Mouse (Mus musculus): Measurements from ENCODE around the gene Mllt3.

The Mllt3 gene

GRCm38 (mm10) chr4:87944320-87944719 is 88.8 kb downstream of the Mllt3 start:
- DNase-seq: no peak

- no peak for DNase-seq
Measured at GRCm38 (mm10) chr4:87942921-87943403, 90.2 kb downstream of the Mllt3 start.

- DNase-seq: no peak
Measured at GRCm38 (mm10) chr4:87939474-87940154, 93.5 kb downstream of the Mllt3 start.

GRCm38 (mm10) chr4:87936326-87936725 is 96.8 kb downstream of the Mllt3 start:
- peak; percentile 25 for DNase-seq

GRCm38 (mm10) chr4:87933701-87934337 is 99.3 kb downstream of the Mllt3 start:
- DNase-seq: no peak

GRCm38 (mm10) chr4:87930356-87931245 is 102.6 kb downstream of the Mllt3 start:
- no peak for DNase-seq

- DNase-seq: no peak
Measured at GRCm38 (mm10) chr4:87928603-87929199, 104.5 kb downstream of the Mllt3 start.

GRCm38 (mm10) chr4:87927354-87927753 is 105.8 kb downstream of the Mllt3 start:
- DNase-seq: no peak

- DNase-seq: no peak
Measured at GRCm38 (mm10) chr4:87920664-87921063, 112.5 kb downstream of the Mllt3 start.

- DNase-seq: no peak
Measured at GRCm38 (mm10) chr4:87911172-87911994, 121.8 kb downstream of the Mllt3 start.

GRCm38 (mm10) chr4:87905149-87905771 is 127.9 kb downstream of the Mllt3 start:
- DNase-seq: no peak

GRCm38 (mm10) chr4:87904722-87905121 is 128.4 kb downstream of the Mllt3 start:
- DNase-seq: no peak

- DNase-seq: no peak
Measured at GRCm38 (mm10) chr4:87902584-87902983, 130.6 kb downstream of the Mllt3 start.

- DNase-seq: peak; percentile 25
Measured at GRCm38 (mm10) chr4:87901166-87901565, 132.0 kb downstream of the Mllt3 start.

- no peak for DNase-seq
Measured at GRCm38 (mm10) chr4:87893498-87893897, 139.7 kb downstream of the Mllt3 start.

GRCm38 (mm10) chr4:87893012-87893411 is 140.2 kb downstream of the Mllt3 start:
- DNase-seq: no peak

- DNase-seq: no peak
Measured at GRCm38 (mm10) chr4:87883225-87883875, 149.8 kb downstream of the Mllt3 start.

GRCm38 (mm10) chr4:87881995-87882394 is 151.2 kb downstream of the Mllt3 start:
- DNase-seq: no peak

- no peak for DNase-seq
Measured at GRCm38 (mm10) chr4:87881583-87881982, 151.6 kb downstream of the Mllt3 start.

- DNase-seq: no peak
Measured at GRCm38 (mm10) chr4:87880297-87880696, 152.9 kb downstream of the Mllt3 start.

GRCm38 (mm10) chr4:87878701-87879100 is 154.5 kb downstream of the Mllt3 start:
- no peak for DNase-seq
